Mouse (Mus musculus) gastrocnemius, adult 8-10 months (tissue): ENCODE results near the gene Psat1. TPM values are rescaled to one million over a fixed set of nuclear protein-coding genes. Genes with fewer than 3 reads are reported as not detected.

Experiments
- DNase-seq, 2 experiments: peaks; one replicate each; pipeline ENCODE4 v3.0.0; 2022; ENCODE audit warnings: low spot score in 2 of 2
- total RNA-seq, 4 experiments: library from RNA; stranded (reverse); gene quantifications; 2 replicates each; pipeline ENCODE4 v1.2.4; 2022

The Psat1 gene
- 1 to 10 TPM in 2 of 4 experiments, under 1 TPM in 2; 0.87 to 1.9 (median 1.0) TPM for total RNA-seq

- no peak for DNase-seq
Measured at GRCm38 (mm10) chr19:15947237-15947636, at the start of gene Psat1. TSS of gene Psat1 (minus strand) at chr19:15947337.

- DNase-seq = no peak
Measured at GRCm38 (mm10) chr19:15990102-15990501, 43.0 kb upstream of the Psat1 start.

- DNase-seq = no peak
Measured at GRCm38 (mm10) chr19:15985172-15985713, 38.1 kb upstream of the Psat1 start.

DNA sequence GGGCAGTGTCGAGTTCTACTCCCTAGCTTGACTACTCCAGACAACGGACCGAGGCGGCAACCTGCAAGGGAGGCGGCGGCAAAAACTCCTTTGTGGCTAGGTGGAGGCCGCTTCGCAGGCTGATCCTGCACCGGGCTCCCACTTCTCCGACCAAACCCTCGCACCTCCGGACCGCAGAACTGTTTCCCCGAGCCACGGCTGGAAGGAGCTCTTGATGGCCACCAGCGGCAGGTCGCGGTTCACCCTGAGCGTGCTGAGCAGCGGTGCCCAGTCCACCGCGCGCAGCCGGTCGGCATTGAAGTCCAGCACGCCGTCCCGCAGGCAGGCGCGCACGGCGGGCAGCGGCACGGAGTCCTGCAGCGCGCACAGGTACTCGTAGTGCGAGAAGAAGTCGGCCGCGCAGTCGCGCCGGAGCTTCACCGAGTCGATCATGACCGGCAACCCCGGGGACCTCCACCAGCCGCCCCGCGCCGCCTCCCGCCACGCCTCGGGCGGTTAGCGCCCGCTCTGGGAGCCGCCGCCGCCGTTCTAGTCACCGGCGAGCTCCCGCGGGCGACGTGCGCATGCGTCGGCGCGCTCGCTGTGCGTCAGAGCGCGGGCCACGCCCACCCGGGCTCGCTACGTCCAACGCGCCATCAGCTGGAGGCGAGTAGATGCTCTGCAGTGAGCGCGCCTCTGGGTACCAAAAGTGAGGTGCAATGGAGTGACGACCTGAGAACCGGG is 37.5 kb upstream of the Psat1 start, which contains the start of gene Cep78:
Gene Cep78, minus strand, starts transcription at position 541 of the 723 bp plus-strand sequence.
- DNase-seq = peak; percentile 83 to 88

- no peak for DNase-seq
Measured at GRCm38 (mm10) chr19:15983739-15984344, 36.7 kb upstream of the Psat1 start.

DNA sequence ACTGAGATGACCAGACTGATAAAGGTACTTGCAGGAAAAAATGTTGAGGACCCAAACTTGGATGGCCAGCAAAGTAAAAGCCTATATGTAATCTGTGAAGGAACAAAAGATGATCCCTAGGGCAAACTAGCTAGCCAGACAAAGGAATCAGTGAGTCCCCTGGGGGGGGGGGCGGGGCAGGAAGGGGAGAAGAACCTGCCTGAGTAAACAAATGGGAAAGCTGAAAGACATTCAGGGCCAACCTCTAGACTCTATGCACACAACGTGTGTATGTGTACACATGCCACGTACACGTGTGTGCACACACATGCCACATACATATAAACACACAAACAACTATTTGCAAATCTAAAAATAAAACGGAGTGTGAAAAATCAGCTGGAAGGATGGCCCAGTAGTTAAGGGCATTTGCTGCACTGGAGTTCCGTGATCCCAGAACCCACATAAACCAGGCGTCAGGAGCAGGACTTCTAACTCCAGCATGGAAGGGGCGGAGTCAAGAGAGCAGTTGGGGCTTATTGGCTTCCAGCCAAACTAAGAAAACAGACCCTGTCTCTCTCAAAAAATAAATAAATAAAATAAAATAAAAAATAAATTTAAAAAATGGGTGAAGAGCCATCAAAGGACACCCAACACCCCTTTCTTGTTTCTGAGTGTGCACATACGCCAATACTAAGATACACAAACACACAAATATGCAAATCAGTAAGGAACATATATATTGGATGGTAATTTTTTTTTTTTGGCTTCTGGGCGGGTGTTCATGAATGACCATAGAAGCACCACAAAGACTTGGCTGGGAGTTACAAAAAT is 36.0 kb upstream of the Psat1 start:
- DNase-seq = no peak

DNA sequence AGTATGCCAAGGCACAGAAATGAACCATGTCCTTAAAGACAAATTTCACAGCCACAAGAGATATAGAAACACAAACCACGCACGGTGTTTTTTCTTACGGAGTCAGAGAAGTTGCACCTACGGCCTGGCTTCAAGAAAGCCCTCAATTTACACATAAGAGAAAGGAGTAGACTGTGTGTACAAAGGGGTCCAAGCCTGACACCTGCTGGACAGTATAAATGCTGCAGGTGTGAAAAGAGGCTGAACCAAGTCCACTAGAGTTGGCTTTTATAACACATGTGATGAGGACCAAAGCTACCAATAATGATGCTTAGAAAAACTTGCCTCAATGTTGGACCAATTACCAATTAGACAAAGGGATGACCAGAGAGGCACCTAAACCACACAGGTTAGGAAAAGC is 34.7 kb upstream of the Psat1 start:
- no peak for DNase-seq

- DNase-seq = no peak
Measured at GRCm38 (mm10) chr19:15973365-15973764, 26.2 kb upstream of the Psat1 start.

DNA sequence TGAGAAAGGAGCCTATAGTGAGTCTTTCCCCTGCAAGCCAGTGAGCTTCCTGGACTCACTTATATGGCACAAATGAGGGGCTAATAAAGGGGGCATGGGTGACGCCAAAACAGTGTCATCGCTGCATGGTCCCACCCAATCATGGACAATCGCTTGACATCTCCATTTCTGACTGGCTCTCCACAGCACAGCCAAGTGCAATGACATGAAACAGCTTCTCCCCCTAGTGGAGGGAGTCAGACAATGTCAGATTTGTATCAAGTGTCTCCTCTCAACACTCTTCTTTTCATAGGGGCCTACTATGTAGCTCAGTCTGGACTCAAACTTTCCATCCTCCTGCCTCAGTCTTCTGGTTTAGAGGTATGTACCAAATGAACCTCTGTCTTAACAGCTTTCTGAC is 17.9 kb upstream of the Psat1 start:
- DNase-seq = no peak

DNA sequence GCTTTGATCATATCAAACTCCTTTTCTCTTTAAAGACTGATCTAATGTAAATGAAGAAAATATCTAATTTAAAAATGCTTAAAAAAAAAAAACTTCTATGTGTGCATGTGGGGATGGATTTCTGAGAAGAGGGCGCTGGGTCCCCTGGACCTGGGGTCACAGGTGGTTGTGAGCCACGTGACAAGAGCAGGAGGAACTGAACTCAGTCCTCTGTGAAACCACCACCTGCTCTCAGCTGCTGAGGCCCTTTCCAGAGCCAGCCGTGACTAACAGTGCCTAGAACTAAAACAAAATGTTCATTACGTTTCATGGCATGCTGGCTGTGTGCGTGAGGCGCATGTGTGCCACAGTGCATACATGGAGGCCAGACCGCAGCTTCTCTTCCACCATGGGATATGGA is 17.4 kb upstream of the Psat1 start:
- DNase-seq = no peak

- DNase-seq = no peak
Measured at GRCm38 (mm10) chr19:15963011-15963695, 16.0 kb upstream of the Psat1 start.

DNA sequence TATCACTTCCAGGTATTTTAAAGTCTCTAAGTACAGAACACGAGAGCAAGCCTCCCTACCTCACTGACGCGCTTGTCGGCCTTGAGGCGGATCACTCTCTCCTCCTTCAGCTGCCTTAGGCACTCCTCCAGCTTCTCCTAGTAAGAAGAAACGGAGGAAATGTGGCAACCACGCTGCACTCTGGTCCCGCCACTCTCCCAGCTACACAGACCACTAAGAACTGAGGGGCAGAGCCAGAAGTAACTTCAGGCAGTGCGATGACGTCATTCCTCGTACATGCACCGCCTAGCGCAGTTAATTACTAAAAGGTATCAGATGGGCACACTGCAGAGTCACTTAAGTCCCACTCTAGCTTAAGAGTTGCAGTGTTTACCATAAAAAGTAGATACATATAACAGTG is 15.2 kb upstream of the Psat1 start:
- no peak for DNase-seq

DNA sequence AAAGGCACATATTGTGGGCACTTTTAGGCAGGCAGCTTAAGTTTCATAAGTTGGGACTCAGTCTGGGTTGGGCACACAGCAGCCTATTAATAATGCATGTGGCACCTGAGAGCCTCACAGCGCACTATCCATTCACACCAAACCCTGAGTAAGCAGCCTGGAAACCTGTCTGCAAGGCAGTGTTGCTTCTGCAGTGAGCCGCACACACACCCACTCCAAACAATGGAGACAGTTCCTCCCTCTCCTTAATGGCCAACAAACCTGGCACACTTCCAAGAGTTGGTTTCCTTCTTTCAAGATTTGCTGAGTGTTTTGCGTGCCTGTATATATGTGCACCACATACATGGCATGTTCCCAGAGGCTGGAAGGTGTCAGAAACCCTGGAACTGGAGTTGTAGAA is 3.1 kb upstream of the Psat1 start:
- no peak for DNase-seq

GRCm38 (mm10) chr19:15948867-15949266 is 1.7 kb upstream of the Psat1 start:
- no peak for DNase-seq

DNA sequence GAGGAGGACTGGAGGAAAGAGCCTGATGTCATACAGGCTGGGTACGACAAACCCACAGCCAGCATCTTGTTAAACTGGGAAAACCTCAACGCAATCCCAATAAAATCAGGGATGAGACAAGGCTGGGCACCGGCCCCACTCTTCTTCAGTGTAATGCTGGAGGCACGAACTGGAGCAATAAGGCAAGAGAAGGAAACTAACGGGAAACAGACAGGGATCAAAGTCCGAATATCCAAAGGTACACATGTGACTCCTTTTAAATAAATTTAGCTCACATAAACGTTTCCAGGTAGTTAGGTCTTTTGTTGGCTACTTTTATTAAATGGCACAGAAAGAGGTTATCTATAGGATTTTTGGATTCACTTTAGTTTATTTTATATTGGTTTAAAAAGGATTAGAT is 1.3 kb upstream of the Psat1 start:
- DNase-seq = no peak

DNA sequence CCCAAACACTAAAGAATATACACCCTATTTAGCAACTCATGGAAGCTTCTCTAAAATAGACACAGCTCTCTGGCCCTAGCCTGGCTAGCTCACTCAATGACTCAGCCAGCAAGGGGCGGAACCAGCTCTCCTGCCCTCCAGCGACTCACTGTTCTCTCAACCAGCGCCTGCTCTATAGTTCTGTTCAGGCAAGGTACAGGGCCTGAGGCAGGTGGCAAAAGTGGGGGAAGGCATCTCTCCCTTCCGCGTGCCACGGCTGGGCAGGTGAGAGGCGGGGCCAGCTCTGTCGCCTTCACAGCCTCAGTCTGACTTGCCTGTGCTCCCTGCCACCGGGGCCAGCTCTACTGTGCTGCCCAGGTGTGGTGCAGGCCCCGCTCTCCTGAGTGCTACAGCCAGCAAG is 474 bp downstream of the Psat1 start:
- no peak for DNase-seq

- no peak for DNase-seq
Measured at GRCm38 (mm10) chr19:15943117-15943423, 4.1 kb downstream of the Psat1 start.

GRCm38 (mm10) chr19:15942421-15943116 is 4.6 kb downstream of the Psat1 start:
- no peak for DNase-seq

GRCm38 (mm10) chr19:15941399-15941798 is 5.7 kb downstream of the Psat1 start:
- no peak for DNase-seq

GRCm38 (mm10) chr19:15925719-15926045 is 21.5 kb downstream of the Psat1 start:
- peak; percentile 28 to 30 for DNase-seq
